Mouse (Mus musculus) megakaryocyte progenitor cell, adult 5-6 weeks (primary cell): ENCODE results near the gene St6galnac3. TPM values are rescaled to one million over a fixed set of nuclear protein-coding genes. Genes with fewer than 3 reads are reported as not detected.

Experiments used
- ATAC-seq: replicated peaks from 2 replicates; pipeline ENCODE4 v1.8.0; 2016; ENCODE audit warnings: mild to moderate bottlenecking, moderate TSS enrichment, inconsistent platforms; ENCODE audit not compliant: poor library complexity
- total RNA-seq, 2 experiments: library from RNA; stranded (forward) in 1 of 2; stranded (reverse) in 1 of 2; fragments of 157-497, 149-512 nt in 1 of 2; fragments of 200-1000 nt in 1 of 2; gene quantifications; 2 replicates each; pipeline versions ENCODE4 v1.2.3 to v1.2.4; 2015 to 2017

The St6galnac3 gene
- total RNA-seq, 2 experiments from 2014 or later, result 1.2 to 4.0 TPM

- ATAC-seq, result no peak
Observed at GRCm38 (mm10) chr3:153251653-153252052, 473.3 kb downstream of the St6galnac3 start.

GRCm38 (mm10) chr3:153250598-153251257 lies 474.2 kb downstream of the St6galnac3 start:
- peak; percentile 98 for ATAC-seq

DNA sequence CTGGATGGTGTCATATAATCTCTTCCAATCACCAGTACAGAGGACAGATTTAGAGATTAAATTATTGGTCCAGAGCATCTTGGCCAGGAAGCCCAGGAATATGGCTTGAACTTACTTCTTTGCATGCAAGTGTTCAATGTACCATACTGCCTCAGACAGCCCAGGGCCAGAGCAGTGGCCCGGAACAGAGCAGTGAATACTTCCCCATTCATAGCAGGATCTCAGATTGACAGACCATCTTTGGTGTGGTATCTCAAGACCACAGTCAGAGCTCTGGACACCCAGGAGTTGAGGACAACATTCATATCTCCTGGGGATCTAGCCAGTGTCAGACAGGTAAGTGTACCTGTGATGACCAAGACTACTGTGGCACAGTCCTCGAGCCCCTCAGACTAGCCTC lies 476.1 kb downstream of the St6galnac3 start:
- ATAC-seq, result no peak

GRCm38 (mm10) chr3:153248029-153248428 lies 476.9 kb downstream of the St6galnac3 start:
- ATAC-seq, result peak; percentile 58

DNA sequence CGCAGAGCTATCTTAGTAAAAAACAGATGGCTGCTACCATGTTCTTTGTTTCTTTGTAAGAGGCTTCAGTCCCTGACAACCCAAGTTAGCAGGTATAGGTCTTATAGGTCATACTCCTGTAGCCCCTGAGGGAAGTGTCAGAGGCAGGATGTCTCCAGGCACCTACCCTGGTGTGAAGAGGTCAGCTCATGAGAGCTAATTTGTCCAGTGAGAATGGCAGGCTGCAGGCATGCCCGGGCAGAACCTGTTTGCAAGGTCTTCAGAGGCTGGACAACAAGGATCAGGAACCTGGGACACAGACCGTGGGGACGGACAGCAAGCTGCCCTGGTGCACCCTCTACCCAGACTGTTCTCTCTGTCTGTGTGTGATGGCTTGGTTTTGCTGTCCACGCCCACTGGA lies 482.4 kb downstream of the St6galnac3 start:
- ATAC-seq, result no peak

GRCm38 (mm10) chr3:153241134-153241533 lies 483.8 kb downstream of the St6galnac3 start:
- ATAC-seq, result peak; percentile 64; the same call in 1 of the 2 replicates

DNA sequence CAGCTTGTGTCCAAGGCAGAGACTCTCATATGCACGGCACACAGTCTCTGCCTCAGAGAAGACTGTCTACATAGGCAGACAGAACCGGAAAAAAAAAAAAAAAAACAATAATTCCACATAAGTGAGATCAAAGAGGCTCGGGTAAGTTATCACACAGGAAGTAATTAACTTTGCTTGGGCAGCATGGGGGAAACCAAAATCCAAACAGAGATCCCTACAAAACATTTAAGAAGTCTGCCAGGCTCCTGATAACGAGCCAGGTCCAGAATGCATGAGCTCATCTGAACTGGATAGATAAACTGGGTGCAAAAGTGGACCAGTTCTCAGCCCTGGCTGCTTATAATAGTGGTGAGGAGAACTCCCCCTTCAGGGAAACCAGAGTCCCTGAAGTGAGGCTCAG lies 484.6 kb downstream of the St6galnac3 start:
- ATAC-seq, result peak; percentile 54

GRCm38 (mm10) chr3:153238381-153238780 lies 486.6 kb downstream of the St6galnac3 start:
- ATAC-seq, result no peak

GRCm38 (mm10) chr3:153236262-153236661 lies 488.7 kb downstream of the St6galnac3 start:
- ATAC-seq, result no peak

- no peak for ATAC-seq
Observed at GRCm38 (mm10) chr3:153222611-153223402, 502.2 kb downstream of the St6galnac3 start.

GRCm38 (mm10) chr3:153219391-153219790 lies 505.6 kb downstream of the St6galnac3 start:
- ATAC-seq, result peak; percentile 60

- no peak for ATAC-seq
Observed at GRCm38 (mm10) chr3:153208186-153208585, 516.8 kb downstream of the St6galnac3 start.

- no peak for ATAC-seq
Observed at GRCm38 (mm10) chr3:153204046-153204445, 520.9 kb downstream of the St6galnac3 start.

GRCm38 (mm10) chr3:153201835-153202234 lies 523.1 kb downstream of the St6galnac3 start:
- ATAC-seq, result no peak

GRCm38 (mm10) chr3:153200801-153201200 lies 524.2 kb downstream of the St6galnac3 start:
- ATAC-seq, result no peak

GRCm38 (mm10) chr3:153200076-153200475 lies 524.9 kb downstream of the St6galnac3 start:
- ATAC-seq, result no peak

DNA sequence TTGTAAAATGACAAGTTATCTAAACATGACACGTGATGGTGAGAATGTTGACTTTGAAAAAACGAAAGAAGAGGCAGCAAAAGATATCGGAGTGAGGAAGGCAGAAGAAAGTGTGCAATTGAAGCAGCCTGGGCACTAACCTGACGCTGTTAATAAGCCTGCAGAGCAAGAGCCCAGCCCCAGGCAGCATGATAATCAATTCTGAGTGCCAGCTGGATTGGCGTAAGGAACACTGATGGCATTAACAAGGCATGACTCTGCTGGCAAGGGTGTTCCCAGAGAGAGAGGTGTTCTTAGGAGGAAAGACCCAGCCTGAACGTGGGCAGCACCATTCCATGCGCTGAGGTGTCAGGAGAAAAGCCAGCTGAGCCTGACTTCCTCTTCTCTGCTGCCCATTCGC lies 525.7 kb downstream of the St6galnac3 start:
- no peak for ATAC-seq

GRCm38 (mm10) chr3:153198514-153198913 lies 526.5 kb downstream of the St6galnac3 start:
- no peak for ATAC-seq

DNA sequence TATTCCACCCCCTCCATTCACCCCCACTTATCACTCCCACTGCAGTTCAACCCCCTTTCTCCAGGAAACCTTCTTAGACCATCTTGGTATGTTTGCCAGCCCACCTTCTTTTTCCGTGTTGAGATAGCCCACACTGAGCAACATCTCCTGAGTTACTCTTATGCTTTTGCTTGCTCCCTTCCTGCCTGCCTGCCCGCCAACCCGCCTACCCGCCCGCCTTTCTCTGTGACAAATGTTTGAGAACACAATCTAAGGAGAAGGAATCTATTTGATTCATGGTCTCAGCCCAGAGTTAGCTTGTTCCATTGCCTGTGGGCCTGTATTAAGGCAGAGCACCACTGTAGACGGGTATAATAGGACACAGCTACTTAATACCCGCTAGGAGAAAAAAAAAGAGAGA lies 531.9 kb downstream of the St6galnac3 start:
- no peak for ATAC-seq

- ATAC-seq, result no peak
Observed at GRCm38 (mm10) chr3:153190742-153191141, 534.2 kb downstream of the St6galnac3 start.

DNA sequence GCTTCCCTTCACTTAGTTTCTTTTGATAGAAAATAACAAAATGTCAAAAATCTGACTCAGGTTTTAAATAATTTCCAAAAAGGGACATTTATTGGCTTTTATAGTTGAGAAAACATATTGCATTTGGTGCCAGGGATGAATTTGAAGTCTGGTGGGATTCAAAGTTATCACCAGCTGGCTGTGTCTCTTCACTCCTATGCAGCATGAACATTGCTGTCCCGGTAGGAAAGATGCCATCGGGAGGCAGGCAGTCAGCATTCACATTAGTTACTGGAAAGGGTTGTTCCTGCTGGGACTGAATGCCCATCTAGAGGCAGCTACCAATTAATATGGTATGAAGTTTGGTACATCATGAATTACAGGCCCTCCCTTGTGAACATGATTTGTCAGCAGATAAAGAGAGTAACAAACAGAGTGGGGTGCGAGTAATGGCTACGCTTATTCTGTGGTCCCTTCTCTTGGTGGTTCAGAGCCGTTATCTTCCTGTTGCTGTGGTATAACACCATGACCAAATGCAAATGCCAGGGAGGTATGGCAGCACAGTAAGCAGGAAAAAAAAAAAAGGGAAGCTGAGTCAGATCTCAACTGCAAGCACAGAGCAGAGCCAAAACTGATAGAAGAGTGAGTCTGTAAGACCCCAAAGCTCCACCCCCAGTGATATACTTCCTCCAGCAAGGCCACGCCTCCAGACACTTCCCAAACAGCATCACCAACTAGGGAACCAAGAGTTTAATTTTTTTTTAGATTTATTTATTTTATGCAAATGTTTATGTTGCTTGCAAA lies 535.1 kb downstream of the St6galnac3 start:
- peak; percentile 95 for ATAC-seq
